Mouse (Mus musculus) Muller cell, postnatal 12 days (primary cell): ENCODE measurements around the gene Ptges2.
"Not testable (repeated sequence)": the region's sequence is repeated elsewhere in the genome, so short reads cannot be mapped to it uniquely, and the experiment has no call there.

Source experiments
- DNase-seq: peaks from one replicate; pipeline ENCODE4 v3.0.0-alpha.2; 2015; ENCODE audit errors: inconsistent ontology term

Gene Ptges2

GRCm38 (mm10) chr2:32395484-32395945, at the start of gene Ptges2:
TSS of gene Ptges2 (plus strand) at chr2:32395896.
- DNase-seq: peak; percentile 96

DNA sequence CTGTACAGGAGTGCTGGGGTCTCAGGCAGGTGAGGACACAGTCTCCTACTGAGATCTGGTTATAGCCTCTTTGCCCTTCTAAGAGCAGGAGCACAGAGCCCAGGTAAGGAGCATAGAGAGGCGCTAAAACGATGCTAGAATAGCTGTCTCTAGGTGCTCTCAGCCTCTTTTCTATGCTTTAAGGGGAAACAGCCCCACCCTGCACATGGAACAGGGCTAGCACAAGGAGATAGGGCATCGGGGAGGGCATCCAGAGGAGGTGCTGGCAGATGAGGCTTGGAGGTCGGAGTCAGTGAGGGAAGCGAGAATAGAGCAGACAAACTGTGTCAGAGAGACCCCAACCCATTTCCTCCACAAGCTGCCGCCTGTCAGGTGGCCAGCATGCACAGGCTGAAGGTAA, 48.7 kb upstream of the Ptges2 start:
- DNase-seq: no peak

DNA sequence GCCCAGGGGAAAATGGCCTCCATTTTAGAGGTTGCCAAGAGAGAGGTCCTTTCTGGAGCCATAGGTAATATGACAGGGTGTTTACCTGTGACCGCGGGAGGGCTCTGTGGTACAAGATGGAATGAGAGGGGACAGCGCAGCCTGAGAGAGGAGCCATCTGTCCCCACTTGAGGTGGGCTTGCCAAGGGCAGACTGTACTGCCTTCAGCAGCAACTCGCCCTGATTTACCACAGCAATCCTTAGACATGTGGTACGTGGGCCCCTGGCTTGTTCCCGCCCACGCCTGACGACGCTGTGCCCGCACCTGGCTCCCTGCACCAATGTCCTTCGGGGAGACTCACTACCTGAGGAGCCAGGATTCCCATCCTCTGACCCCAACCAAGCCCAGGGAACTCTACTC, 47.4 kb upstream of the Ptges2 start:
- no peak for DNase-seq

DNA sequence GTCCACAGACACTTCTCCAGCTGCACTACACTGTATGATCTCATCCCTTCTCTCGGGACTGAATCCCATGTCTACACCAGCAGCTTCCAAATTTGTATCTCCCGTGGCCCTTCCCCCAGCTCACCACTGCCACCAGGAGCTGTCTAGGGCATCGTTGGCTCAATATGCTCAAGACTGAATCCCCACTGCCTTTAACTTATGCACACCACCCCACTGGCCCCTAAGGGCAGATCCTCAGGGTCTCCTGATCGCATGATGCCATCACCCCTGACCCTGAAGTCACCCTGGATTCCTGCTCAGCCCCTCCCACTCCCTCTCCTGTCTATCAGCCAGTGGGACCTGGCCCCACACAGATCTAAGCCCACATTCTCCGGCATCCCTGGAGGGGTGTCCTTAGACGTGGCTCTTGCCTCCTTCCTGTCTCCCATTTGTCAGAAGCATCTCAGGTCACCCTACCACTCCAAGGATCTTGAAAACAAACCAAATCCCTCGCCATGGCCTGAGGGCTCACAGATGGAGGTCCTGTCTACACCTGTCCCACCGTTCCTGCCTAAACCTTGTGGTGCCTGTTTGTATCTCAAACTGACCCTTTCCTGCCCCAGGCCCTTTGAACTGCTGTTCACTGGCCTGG, 46.0 kb upstream of the Ptges2 start:
- DNase-seq: no peak

DNA sequence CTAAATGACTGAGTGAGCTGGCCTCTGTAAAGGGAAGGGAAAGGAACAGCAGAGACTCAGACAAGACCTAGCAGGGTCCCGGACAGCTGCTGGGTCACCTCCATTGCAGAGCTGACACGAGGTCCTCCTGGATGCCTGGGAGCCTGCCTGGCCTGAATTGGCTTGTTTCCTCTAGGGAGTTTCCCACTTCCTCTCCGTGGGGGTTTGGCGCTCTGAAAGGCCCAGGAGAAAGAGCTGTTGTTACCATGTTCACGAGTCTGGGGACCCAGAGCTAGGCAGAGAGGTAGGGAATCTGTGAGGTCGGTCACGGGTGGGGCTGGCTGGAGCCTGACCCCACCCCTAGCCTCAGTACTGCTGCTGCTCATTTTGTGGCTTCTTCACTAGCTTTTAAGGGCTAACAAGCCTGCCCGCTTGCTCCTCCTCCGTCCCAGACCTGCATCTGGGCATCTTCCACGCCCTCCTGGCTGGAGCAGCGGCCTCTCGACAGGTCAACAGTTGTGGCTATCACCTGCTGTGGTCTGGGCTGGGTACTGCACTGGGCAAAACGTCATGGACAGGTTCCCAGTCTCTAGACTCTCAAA, 45.1 kb upstream of the Ptges2 start:
- DNase-seq: no peak

- DNase-seq: no peak
Measured at GRCm38 (mm10) chr2:32351471-32351961, 44.2 kb upstream of the Ptges2 start.

DNA sequence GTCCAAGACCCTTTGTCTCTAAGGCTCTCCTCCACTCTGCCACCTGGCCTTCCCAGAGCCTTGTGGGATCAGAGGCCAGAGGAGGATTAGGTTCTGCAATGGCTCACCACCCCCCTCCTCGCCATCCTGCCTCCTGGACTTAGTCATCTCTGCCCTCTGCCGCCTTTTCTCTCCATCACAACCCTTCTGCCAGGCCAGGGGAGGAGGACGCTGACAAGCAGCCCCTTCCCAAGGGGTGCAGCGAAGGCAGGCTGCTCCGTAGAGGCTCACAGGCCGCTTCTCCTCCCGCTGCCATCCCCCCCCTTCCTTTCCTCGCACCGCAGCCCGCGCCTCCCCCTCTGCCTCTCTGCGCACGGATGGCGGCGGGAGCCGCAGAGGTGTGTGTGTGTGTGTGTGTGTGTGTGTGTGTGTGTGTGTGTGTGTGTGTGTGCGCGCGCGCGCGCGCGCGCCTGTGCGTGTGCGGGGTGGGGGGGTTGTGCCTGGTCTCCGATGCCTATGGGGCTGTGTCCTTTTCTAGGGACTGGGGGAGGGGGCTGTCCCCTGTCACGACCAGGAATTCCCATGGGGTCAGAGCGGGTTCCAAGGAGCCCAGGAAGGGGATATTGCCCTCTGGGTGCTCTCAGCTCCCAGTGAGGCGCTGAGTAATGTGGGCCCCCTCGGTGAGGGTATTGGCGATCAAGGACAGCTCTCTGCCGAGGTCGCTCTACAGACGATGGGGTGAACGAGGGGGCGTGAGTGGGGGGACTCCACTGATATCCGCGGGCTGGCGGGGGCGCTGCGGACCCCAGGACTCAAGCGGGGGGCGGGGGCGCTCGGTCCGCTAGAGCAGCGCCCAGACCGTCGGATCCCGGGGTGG, 43.3 kb upstream of the Ptges2 start, which contains the start of gene Ciz1:
Gene Ciz1 (plus strand): TSS at position 177 of the 856 bp plus-strand sequence.
- peak; percentile 40 for DNase-seq

DNA sequence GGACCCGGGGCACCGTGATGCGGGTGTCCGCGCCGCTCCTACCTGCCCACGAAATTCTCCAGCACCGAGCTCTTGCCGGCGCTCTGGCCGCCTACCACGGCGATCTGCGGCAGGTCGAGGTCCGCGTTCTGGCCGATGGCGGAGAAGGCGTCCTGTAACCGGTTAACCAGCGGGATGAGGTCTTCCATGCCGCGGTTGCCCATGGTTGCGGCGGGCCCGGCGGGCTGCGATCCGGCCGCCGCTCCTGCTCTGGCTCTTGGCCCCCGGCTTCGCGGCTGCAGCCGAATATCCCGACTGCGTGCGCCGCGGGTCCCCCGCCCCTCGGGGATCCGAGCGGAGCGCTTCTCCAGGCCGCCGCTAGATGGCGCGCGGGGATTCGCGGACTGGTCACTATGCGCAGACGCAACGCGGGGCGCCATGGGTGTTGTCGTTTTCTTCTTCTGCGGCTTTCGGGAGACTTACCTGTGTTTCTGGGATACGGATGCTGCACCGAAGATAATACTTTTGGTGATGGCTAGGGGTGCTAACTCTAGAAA, 42.6 kb upstream of the Ptges2 start, which contains the start of gene Dnm1:
Gene Dnm1 (minus strand): TSS at position 332 of the 536 bp plus-strand sequence.
- peak; percentile 82 for DNase-seq

DNA sequence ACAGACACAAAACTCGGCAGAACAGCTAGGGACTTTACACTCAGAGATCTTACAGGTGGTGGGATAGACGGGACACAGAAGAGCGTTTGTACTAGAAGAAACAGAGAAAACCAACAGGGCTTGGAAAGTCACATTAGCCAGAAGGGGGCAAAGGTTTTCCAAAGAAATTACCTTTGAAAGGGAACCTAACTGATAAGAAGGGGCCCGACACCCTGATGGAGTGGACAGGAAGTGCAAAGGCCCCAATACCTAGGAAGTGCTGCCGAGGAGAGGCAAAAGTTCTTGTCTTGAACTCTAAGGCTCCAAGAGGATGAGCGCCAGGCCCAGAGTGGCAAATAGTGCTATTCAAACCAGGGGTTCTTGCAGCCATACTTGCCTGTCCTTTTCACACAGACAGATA, 41.9 kb upstream of the Ptges2 start:
- DNase-seq: no peak

DNA sequence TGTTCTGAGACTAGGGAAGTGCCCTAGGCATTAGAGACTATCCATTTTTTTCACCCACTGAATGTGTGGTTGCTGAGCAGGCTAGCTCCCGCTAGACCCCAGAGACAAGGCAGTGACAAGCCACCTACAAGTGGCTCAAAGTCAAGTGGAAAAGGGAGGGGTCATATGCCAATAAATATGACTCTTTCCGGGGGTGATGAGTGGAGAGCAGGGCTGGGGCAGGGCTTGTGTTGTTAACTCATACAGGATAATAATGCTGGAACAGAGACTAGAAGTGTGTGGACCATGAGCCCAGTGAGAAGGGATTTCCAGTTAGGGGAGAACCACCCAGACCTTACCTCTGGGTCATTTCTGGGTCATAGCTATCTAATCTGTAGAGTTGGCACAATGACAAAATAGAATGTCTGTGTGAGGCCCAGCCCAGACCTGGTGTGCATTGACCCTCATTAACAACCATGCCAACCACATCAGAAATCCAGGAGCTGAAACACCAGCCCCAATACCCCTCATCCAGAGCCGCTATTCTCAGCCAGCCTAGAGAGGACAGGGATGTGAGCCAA, 41.3 kb upstream of the Ptges2 start:
- no peak for DNase-seq

DNA sequence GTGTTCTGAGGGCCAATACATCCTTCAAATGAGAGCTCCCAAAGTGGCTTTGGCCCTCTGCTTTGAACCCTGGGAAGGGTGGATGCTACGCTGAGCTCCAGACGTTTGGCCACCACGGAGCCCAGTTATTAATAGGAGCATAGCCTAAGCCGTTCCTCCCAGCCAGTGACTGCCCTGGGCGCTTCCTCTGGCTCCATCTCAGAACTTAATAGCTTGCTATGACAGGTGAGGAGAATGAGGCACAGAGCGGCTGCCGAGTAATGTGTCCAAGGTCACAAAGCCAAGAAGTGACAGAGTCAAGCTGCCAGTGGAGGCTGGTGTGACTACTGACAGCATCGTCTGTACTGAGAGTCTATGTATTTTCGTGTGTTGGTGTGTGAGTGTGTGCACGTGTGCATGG, 39.5 kb upstream of the Ptges2 start:
- no peak for DNase-seq

DNA sequence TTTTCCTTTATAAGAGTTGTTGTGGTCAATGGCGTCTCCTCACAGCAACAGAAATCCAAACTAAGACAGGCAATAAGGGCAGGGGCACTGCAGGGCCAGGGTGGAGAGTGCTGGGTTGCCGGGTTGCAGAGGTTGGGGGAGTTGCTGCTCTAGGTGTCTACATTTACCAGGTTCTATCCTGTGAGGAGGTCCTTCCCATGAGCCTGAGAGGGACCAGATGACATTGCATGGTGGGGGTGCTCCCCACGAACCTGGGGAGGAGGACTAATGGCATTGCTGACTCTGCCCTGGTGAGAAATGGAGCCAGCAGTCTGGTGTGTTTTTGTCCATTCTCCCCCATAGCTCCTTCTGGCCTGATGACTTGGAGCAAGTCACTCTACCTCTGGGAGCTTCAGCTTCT, 38.0 kb upstream of the Ptges2 start:
- no peak for DNase-seq

DNA sequence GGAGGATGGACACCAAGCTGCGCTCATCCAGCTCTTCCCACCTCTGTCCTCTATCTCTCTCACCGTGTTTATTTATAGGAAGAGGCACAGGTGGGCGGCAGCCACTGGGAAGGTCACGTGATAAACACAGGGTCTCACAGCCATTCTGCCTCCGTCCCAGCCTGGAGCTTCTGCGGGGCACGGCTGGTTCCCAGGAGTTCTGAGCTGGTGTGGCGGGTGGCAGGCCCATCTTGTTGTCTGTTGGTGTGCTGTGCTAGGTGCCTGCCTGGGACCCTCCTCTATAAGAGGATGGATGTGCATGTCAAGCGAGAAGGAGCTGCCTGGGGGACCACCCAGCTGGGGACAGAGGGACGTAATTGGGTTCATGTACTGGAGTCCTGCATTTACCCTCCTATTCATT, 37.3 kb upstream of the Ptges2 start:
- no peak for DNase-seq

GRCm38 (mm10) chr2:32360741-32361140, 35.0 kb upstream of the Ptges2 start:
- DNase-seq: peak; percentile 32

GRCm38 (mm10) chr2:32361437-32361836, 34.3 kb upstream of the Ptges2 start:
- peak; percentile 54 for DNase-seq

DNA sequence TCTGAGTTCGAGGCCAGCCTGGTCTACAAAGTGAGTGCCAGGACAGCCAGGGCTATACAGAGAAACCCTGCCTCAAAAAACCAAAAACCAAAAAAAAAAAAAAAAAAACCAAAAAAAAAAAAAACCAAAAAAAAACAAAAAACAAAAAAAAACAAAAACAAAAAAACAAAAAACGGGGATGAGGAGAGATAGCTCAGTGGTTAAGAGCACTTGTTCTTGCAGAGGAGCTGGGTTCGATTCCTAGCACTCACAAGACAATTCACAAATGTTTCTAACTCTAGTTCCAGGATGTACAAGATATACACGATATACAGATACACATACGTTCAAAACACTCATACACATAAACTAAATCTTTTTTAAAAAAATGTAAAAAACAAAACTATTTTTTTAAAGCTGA, 33.4 kb upstream of the Ptges2 start:
- DNase-seq: not testable (repeated sequence)

GRCm38 (mm10) chr2:32362817-32363340, 32.8 kb upstream of the Ptges2 start:
- peak; percentile 94 for DNase-seq

GRCm38 (mm10) chr2:32363376-32364106, 32.2 kb upstream of the Ptges2 start:
- DNase-seq: no peak

- DNase-seq: no peak
Measured at GRCm38 (mm10) chr2:32364121-32364520, 31.6 kb upstream of the Ptges2 start.

DNA sequence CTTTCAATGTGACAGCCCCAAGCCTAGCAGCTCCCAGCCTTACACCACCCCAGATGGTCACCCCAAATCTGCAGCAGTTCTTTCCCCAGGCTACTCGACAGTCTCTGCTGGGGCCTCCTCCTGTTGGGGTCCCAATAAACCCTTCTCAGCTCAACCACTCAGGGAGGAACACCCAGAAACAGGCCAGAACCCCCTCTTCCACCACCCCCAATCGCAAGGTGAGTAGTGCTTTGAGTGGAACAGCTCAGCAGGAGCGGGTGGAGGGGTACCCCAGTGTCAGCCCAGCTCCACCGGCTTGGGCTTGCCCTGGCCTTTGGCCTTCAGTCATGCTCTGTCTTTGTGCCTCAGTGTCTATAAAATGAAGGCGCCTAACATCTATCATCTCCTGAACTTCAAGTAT, 28.4 kb upstream of the Ptges2 start:
- no peak for DNase-seq

DNA sequence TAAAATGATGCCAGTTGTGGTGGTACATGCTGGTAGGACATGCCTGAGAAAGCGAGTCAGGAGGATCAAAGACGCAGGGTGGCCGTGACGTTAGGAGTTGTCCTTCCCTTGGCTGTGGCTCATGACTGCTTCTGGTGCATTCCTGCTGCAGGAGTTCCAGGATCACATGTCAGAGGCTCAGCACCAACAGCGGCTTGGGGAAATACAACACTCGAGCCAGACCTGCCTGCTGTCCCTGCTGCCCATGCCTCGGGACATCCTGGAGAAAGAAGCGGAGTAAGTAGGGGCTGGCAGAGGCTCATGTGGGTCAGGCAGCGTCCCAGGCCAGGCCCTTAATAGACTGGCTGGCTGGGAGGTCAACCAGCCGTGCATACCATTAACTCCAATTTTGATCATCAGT, 21.5 kb upstream of the Ptges2 start:
- DNase-seq: no peak
